Mouse (Mus musculus) liver, embryonic 13.5 days (tissue): ENCODE results near the gene C2cd2l. TPM values are rescaled to one million over a fixed set of nuclear protein-coding genes. Genes with fewer than 3 reads are reported as not detected.
A peak's percentile ranks its signal among the peaks of the same experiment; 100 is the strongest.
"Not testable (repeated sequence)": the region's sequence is repeated elsewhere in the genome, so short reads cannot be mapped to it uniquely, and the experiment has no call there.

Experiments
- ATAC-seq: fragments of 200-750 bp; cut with Nextera tagmentation; 2 replicates; pipeline ENCODE4 v1.8.0; 2017; ENCODE audit warnings: low read depth, mild to moderate bottlenecking, moderate number of reproducible peaks, moderate library complexity
- DNase-seq: peaks from one replicate; pipeline ENCODE4 v3.0.0; 2022
- H3K27ac ChIP-seq: fragments of 300-500 bp; sonication (generic); 2 replicates; pipeline ENCODE4 v1.5.1; 2015; ENCODE audit warnings: moderate library complexity, mild to moderate bottlenecking, inconsistent platforms
- H3K27me3 ChIP-seq: fragments of 300-500 bp; sonication (generic); 2 replicates; pipeline ENCODE4 v1.6.1; 2015; ENCODE audit warnings: mild to moderate bottlenecking, inconsistent platforms
- H3K36me3 ChIP-seq: fragments of 300-500 bp; sonication (generic); 2 replicates; pipeline ENCODE4 v1.6.1; 2015; ENCODE audit warnings: mild to moderate bottlenecking, inconsistent platforms
- H3K4me1 ChIP-seq: fragments of 300-500 bp; sonication (generic); replicated peaks from 2 replicates; pipeline ENCODE4 v1.6.1; 2015; ENCODE audit warnings: inconsistent platforms
- H3K4me2 ChIP-seq: fragments of 300-500 bp; sonication (generic); 2 replicates; pipeline ENCODE4 v1.6.1; 2015; ENCODE audit warnings: inconsistent platforms, mild to moderate bottlenecking, moderate library complexity
- H3K4me3 ChIP-seq: fragments of 300-500 bp; sonication (generic); replicated peaks from 2 replicates; pipeline ENCODE4 v1.5.1; 2015; ENCODE audit warnings: mild to moderate bottlenecking, inconsistent platforms
- H3K9ac ChIP-seq: fragments of 300-500 bp; sonication (generic); 2 replicates; pipeline ENCODE4 v1.6.1; 2015; ENCODE audit warnings: mild to moderate bottlenecking, inconsistent platforms
- H3K9me3 ChIP-seq: fragments of 300-500 bp; sonication (generic); replicated peaks from 2 replicates; pipeline ENCODE4 v1.6.1; 2016; ENCODE audit warnings: inconsistent platforms
- WGBS: fragments of 180-500 bp; shearing (Covaris S2); methylation state at CpG from one replicate; pipeline ENCODE4 v1.1.7; 2015; ENCODE audit not compliant: insufficient replicate concordance; 5-methylcytosine and 5-hydroxymethylcytosine counted together
- polyA plus RNA-seq: library from polyadenylated mRNA; unstranded; fragments of >200 nt; fragmentation: Nextera tagmentation; extraction: Ambion mirVana; gene quantifications from 2 replicates; pipeline ENCODE4 v1.2.1, GENCODE M21; 2015

C2cd2l gene
- polyA plus RNA-seq, 1 experiment from 2014 or later, result 6.4 TPM

DNA sequence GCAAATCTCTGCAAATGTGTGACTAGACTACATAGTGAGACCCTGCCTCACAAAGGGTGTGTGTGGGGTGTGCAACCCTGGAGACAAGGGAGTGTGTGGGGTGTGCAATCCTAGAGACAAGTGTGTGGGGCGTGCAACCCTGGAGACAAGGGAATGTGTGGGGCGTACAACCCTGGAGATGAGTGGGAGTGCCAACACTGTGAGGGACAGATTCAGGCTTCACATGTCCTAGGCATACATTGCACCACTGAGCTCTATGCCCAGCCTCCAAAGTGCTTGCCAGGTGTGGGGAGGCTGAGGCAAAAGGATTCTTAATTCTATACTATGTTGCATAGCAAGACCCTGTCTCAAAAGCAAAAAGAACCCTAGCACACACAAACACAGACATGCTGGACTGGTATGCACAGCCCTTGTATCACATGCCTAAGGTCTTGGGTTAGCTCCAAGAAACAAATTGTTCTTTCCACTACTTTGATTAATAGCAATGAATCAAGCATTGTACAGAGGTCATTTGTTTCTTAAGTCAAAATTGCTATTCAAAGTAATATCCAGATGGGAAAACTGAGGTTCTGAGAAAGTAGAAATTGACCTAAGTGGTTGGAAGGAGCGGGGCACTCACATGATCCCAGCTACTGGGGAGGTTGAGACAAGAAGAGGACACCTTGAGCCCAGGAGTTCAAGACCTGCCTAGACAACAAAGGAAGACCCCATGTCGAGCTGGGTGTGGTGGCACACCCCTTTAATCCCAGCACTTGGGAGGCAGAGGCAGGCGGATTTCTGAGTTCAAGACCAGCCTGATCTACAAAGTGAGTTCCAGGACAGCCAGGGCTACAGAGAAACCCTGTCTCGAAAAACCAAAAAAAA is 25.7 kb upstream of the C2cd2l start:
- Histone ChIP-seq H3K27ac (peak overlapping the region; percentile 99; the same call in 1 of the 2 replicates), H3K4me2 (no peak overlapping the region), H3K9ac (peak overlapping the region; percentile 97), H3K4me3 (no peak overlapping the region), H3K36me3 (peaks cover 56% of the 10 kb centered on the region), H3K27me3 (no peaks in the 10 kb centered on the region), H3K9me3 (no peaks in the 10 kb centered on the region; the same call in 1 of the 2 replicates), H3K4me1 (peaks cover 25% of the 10 kb centered on the region)
- 82% methylated on average over 6 of the region's 6 CpGs for WGBS
- ATAC-seq, result no peak
- no peak for DNase-seq

DNA sequence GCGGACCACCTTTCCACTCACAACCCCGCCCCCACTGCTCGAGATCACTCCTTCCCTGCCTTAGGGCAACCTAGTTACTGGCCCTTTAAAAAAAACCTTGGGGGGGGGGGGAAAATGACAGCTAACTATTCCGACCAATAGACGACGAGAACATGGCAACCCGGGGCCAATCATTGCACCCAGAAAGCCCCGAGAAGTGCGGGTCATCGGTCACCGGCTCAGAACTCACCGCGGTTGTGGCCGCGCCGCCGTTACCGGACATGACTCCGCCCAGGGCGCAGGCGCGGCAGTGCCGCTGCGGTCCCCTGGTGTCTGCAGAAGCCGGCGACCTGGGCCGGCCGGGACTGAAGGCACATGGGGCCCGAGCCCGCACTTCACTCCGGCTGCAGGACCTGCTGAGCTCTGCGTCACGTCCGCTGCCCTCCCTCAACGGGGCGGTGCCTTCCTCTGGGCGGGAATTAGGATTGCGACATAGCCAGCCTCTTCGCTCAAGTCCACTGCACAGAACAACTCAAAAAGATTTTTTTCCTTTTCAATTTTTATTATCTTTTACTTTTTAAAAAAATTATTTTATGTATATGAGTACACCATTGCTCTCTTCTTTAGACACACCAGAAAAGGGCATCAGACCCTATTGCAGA is 23.8 kb upstream of the C2cd2l start, which contains the start of gene Hmbs:
Gene Hmbs, minus strand, starts transcription at position 448 of the 641 bp plus-strand sequence.
- H3K9ac ChIP-seq, result peak within 1 kb of the TSS; percentile 97
- under 1% methylated on average over 39 of the region's 39 CpGs for WGBS
- ATAC-seq (peak; percentile 79), DNase-seq (peak; percentile 89)
- peaks cover 35% of the 10 kb centered on the region for H3K4me1 ChIP-seq
- peak within 1 kb of the TSS; percentile 80 for H3K4me3 ChIP-seq
- peak within 1 kb of the TSS; percentile 78 for H3K4me2 ChIP-seq
- H3K27me3 ChIP-seq, result no peaks in the 10 kb centered on the region
- H3K9me3 ChIP-seq, result no peaks in the 10 kb centered on the region; the same call in 1 of the 2 replicates
- peaks cover 59% of the 10 kb centered on the region for H3K36me3 ChIP-seq
- H3K27ac ChIP-seq, result peak within 1 kb of the TSS; percentile 99

- H3K4me3 ChIP-seq, result peak overlapping the region; percentile 80
- H3K36me3 ChIP-seq, result peaks cover 59% of the 10 kb centered on the region
- 2% methylated on average over 6 of the region's 6 CpGs for WGBS
- H3K4me1 ChIP-seq, result peaks cover 37% of the 10 kb centered on the region
- H3K27ac ChIP-seq, result peak overlapping the region; percentile 99
- peak; percentile 84 for DNase-seq
- H3K4me2 ChIP-seq, result peak overlapping the region; percentile 78
- H3K9ac ChIP-seq, result peak overlapping the region; percentile 97
- H3K9me3 ChIP-seq, result no peaks in the 10 kb centered on the region
- H3K27me3 ChIP-seq, result no peaks in the 10 kb centered on the region
- peak; percentile 82 for ATAC-seq
These were observed 23.2 kb upstream of the C2cd2l start for GRCm38 (mm10) chr9:44343290-44343689.

DNA sequence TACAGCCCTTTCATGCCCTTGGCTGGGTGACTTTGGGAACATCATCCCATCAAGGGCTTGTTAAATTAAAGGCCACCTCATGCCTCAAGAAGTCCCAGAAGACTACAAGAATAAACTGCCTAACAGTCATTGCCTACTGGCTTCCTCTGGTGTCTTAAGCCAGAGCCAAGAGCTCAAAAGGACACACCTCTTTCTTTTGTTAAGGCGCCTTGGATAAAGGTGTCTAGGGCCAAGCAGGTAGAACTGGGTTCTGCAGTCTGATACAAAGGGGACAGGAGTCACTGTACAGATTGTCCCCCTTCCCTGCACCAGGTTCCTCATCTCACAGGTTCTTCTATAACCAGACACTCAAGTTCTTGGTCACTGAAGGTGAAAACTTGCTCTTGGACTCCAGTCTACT is 22.5 kb upstream of the C2cd2l start:
- Histone ChIP-seq H3K4me3 (peak overlapping the region; percentile 80), H3K27ac (peak overlapping the region; percentile 99)

GRCm38 (mm10) chr9:44342173-44342572 is 22.1 kb upstream of the C2cd2l start:
- DNase-seq (peak; percentile 92), ATAC-seq (peak; percentile 83)
- H3K36me3 ChIP-seq, result peaks cover 59% of the 10 kb centered on the region
- peak overlapping the region; percentile 99 for H3K27ac ChIP-seq
- peaks cover 49% of the 10 kb centered on the region for H3K4me1 ChIP-seq
- 20% methylated on average over 3 of the region's 3 CpGs for WGBS
- H3K4me3 ChIP-seq, result peak overlapping the region; percentile 80
- H3K9me3 ChIP-seq, result no peaks in the 10 kb centered on the region
- H3K4me2 ChIP-seq, result peak overlapping the region; percentile 78
- no peaks in the 10 kb centered on the region for H3K27me3 ChIP-seq
- H3K9ac ChIP-seq, result peak overlapping the region; percentile 97

More for the DNA sequence above, 22.5 kb upstream of the C2cd2l start:
- no peaks in the 10 kb centered on the region for H3K27me3 ChIP-seq
- ATAC-seq (no peak), DNase-seq (no peak)
- H3K9me3 ChIP-seq, result no peaks in the 10 kb centered on the region
- peaks cover 59% of the 10 kb centered on the region for H3K36me3 ChIP-seq
- WGBS, result 68% methylated on average over 1 of the region's 1 CpGs
- H3K4me2 ChIP-seq, result peak overlapping the region; percentile 78
- H3K4me1 ChIP-seq, result peaks cover 44% of the 10 kb centered on the region
- peak overlapping the region; percentile 97 for H3K9ac ChIP-seq

- peak overlapping the region; percentile 97 for H3K9ac ChIP-seq
- WGBS, result 39% methylated on average over 5 of the region's 5 CpGs
- H3K4me3 ChIP-seq, result peak overlapping the region; percentile 80
- H3K36me3 ChIP-seq, result peaks cover 59% of the 10 kb centered on the region
- no peaks in the 10 kb centered on the region for H3K27me3 ChIP-seq
- H3K27ac ChIP-seq, result peak overlapping the region; percentile 99
- peak overlapping the region; percentile 78 for H3K4me2 ChIP-seq
- DNase-seq, result no peak
- H3K9me3 ChIP-seq, result no peaks in the 10 kb centered on the region
- H3K4me1 ChIP-seq, result peaks cover 55% of the 10 kb centered on the region
- ATAC-seq, result no peak
These were observed 21.4 kb upstream of the C2cd2l start for GRCm38 (mm10) chr9:44341487-44341886.

DNA sequence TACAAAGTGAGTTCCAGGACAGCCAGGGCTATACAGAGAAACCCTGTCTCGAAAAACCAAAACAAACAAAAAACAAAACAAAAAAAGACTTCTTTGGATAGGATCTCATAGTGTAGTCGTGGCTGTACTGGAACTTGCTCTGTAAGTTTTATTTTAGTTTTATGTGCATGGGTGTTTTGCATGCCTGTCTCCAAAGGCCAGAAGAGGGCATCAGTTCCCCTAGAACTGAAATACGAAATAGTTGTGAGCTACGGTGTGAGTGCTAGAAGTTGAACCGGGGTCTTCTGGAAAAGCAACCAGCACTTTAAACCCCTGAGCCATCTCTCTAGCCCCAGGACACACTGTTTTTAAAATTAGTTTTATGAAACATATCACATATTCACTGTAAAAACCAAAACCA is 18.5 kb upstream of the C2cd2l start:
- DNase-seq (no peak), ATAC-seq (no peak)
- Histone ChIP-seq H3K4me1 (peaks cover 48% of the 10 kb centered on the region), H3K9me3 (no peaks in the 10 kb centered on the region), H3K9ac (peak overlapping the region; percentile 97), H3K36me3 (peaks cover 70% of the 10 kb centered on the region), H3K4me3 (peak overlapping the region; percentile 80), H3K4me2 (peak overlapping the region; percentile 78), H3K27me3 (no peaks in the 10 kb centered on the region), H3K27ac (peak overlapping the region; percentile 99)
- 71% methylated on average over 5 of the region's 5 CpGs for WGBS

DNA sequence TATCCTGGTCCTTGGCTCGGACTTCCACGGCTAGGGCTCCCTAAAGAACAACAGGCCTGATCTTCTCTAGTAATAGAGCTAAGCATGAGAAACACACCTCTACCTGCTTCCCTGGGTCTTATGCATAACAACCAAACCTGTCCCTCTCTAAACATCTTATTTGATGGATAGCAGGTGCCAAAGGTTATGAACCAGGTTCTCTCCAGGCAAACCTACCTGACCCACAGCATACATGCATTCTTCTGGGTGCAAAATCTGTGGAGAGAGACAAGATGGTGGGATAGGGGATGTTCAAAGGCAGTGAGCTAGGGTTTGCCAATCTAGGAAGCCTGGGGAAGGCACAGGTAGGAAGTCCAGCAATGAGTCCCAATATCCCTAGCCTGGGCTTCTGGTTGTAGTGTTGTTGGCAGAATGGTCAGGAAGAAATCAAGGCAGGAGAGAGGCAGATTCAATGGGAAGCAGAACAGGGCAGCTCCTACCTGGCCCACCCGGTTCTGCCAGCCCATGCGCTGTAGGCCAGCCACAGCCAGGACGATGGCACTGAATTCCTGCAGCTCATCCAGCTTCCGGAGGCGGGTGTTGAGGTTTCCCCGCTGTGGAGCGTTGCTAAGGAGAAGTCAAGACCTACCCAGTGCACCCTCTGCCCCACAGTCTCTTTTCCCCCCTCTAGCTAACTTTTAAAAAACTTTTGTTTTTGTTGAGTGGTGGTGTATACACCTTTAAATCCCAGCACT is 17.5 kb upstream of the C2cd2l start:
- Histone ChIP-seq H3K9ac (peak overlapping the region; percentile 97), H3K36me3 (peaks cover 80% of the 10 kb centered on the region), H3K4me1 (peaks cover 51% of the 10 kb centered on the region), H3K27me3 (no peaks in the 10 kb centered on the region), H3K9me3 (no peaks in the 10 kb centered on the region), H3K4me3 (peak overlapping the region; percentile 80), H3K4me2 (peak overlapping the region; percentile 78), H3K27ac (peak overlapping the region; percentile 99)
- DNase-seq (no peak), ATAC-seq (no peak)
- WGBS, result 67% methylated on average over 9 of the region's 9 CpGs

- peaks cover 86% of the 10 kb centered on the region for H3K36me3 ChIP-seq
- peak overlapping the region; percentile 99 for H3K27ac ChIP-seq
- H3K9me3 ChIP-seq, result no peaks in the 10 kb centered on the region
- no peaks in the 10 kb centered on the region for H3K27me3 ChIP-seq
- peak overlapping the region; percentile 78 for H3K4me2 ChIP-seq
- H3K4me3 ChIP-seq, result peak overlapping the region; percentile 80
- WGBS, result 49% methylated on average over 3 of the region's 3 CpGs
- ATAC-seq, result no peak
- H3K4me1 ChIP-seq, result peaks cover 49% of the 10 kb centered on the region
- H3K9ac ChIP-seq, result peak overlapping the region; percentile 97
- no peak for DNase-seq
These were observed 16.9 kb upstream of the C2cd2l start for GRCm38 (mm10) chr9:44336964-44337363.

- not testable (repeated sequence) for H3K9me3 ChIP-seq, DNase-seq, H3K27me3 ChIP-seq, ATAC-seq
- Histone ChIP-seq H3K4me2 (peak overlapping the region; percentile 78), H3K9ac (peak overlapping the region; percentile 97), H3K36me3 (peaks cover 88% of the 10 kb centered on the region), H3K27ac (peak overlapping the region; percentile 99), H3K4me1 (peaks cover 49% of the 10 kb centered on the region), H3K4me3 (peak overlapping the region; percentile 80)
- WGBS, result 28% methylated on average over 4 of the region's 4 CpGs
These were observed 16.4 kb upstream of the C2cd2l start for GRCm38 (mm10) chr9:44336513-44336912.

- Histone ChIP-seq H3K4me2 (peak overlapping the region; percentile 78), H3K36me3 (peaks cover 88% of the 10 kb centered on the region), H3K9me3 (no peaks in the 10 kb centered on the region), H3K27ac (peak overlapping the region; percentile 99), H3K4me3 (peak overlapping the region; percentile 80), H3K4me1 (peaks cover 49% of the 10 kb centered on the region), H3K9ac (peak overlapping the region; percentile 97), H3K27me3 (no peaks in the 10 kb centered on the region)
- no peak for DNase-seq
- no peak for ATAC-seq
- WGBS, result under 1% methylated on average over 5 of the region's 5 CpGs
These were observed 16.0 kb upstream of the C2cd2l start for GRCm38 (mm10) chr9:44336093-44336406.
